Mouse (Mus musculus) lung, postnatal 4 days (tissue): ENCODE measurements around the gene Hist1h2be.
"Not testable (repeated sequence)": the region's sequence is repeated elsewhere in the genome, so short reads cannot be mapped to it uniquely, and the experiment has no call there.

Experiments used
- DNase-seq, 2 experiments: peaks; one replicate each; pipeline ENCODE4 v3.0.0; 2021

Gene Hist1h2be

DNA sequence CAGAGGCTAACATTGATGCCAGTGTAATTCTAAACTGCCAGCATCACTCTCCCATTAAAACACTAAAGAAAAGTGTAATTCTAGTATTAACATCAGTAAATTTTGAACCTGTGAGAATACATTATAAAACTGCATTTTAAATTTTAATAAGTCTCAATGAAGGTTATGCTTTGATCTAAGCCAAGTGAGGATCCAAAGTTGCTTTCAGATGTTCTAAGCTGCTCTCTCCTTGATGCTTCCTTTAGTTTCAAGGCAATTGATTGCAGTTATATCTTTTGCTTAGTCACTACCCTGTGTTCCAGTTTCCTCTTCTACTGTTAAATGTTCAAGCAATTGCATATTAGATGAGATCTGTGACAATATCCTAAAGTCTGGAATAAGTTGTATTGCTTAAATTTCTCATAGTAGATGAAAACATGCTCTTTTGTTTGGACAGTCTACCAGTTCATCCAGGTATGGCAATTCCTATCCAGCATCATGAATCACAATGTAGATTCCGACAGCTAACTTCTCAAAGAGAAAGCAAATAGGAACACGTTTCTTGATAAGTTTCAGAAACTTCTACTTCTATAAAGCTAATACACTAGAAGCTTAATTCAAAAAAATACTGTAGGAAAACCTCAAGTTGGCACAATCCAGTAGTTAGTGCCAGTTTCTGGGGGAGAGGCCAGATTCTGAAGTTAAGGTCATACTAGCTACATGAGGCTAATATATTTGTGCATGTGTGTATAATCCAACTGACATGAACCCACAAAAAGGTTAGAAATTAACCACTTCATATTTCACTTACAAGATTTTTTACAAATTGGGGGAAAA is 48.5 kb downstream of the Hist1h2be start:
- DNase-seq: no peak

DNA sequence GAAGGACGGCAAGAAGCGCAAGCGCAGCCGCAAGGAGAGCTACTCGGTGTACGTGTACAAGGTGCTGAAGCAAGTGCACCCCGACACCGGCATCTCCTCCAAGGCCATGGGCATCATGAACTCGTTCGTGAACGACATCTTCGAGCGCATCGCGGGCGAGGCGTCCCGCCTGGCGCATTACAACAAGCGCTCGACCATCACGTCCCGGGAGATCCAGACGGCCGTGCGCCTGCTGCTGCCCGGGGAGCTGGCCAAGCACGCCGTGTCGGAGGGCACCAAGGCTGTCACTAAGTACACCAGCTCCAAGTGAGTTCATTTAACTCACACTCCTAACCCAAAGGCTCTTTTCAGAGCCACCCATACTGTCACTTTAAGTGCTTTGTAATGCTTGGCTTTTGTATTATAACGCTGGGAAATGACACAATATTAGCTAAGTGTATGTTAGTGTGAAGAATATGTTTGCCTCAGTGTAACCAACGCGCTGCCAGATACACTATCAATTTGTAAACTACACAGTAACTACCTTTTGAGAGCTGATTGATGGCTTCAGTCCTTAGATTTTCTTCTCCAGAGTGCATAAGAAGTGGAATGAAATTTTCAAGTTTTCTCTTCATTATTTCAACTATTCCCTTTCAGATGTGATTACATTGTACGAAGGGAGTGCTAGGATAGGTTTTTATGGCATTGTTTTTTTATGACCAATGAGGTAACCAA is 49.3 kb downstream of the Hist1h2be start:
- peak in 1 of 2 experiments; percentile 7 for DNase-seq

DNA sequence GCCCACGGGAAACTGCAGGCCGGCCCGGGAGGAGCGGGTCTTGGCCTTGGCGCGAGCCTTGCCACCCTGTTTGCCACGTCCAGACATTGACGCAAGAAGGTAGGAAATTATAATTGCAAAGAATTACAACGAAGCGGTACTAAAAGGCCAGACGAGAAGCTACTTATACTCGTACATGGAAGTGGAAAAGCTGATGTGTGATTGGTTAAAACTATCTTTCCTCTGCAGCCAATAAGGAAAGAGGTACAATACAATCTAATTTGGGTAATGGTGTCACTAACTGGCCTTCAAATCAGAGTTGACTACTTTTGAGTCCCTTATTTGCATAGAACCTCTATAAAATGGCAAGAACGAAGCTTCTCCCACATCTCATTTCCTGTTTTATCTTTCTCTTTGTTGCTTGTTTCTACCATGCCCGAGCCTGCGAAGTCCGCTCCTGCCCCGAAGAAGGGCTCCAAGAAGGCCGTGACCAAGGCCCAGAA is 49.9 kb downstream of the Hist1h2be start, which contains the start of the genes Hist1h2ae and Hist1h2bg:
Hist1h2ae (minus strand) TSS at position 199 of the 482 bp plus-strand sequence.
Hist1h2bg (plus strand) TSS at position 375 of the 482 bp plus-strand sequence.
- DNase-seq: peak; percentile 73 to 77

DNA sequence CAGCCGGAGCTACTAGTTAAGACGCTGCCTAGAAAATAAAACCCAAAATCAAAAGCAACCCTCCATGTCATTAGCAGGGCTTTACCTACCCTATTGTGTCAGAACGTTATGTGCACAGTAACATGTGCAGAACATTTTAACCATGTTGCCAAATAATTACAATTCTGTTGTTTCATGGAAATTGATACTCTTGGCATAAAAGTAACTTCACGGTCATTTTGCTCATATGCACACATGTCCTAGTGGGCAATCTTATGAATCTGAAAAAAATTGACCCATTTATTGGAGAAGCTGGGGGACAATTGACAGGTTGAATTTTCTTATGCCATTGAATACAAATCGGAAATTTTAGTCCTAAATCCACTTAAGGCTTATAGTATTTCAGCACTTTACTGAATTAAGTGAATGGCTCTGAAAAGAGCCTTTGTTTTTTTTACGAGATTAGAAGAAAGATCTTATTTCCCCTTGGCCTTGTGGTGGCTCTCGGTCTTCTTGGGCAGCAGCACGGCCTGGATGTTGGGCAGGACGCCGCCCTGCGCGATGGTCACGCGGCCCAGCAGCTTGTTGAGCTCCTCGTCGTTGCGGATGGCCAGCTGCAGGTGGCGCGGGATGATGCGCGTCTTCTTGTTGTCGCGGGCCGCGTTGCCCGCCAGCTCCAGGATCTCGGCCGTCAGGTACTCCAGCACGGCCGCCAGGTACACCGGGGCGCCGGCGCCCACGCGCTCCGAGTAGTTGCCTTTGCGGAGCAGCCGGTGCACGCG is 50.5 kb downstream of the Hist1h2be start:
- not testable (repeated sequence) for DNase-seq

DNA sequence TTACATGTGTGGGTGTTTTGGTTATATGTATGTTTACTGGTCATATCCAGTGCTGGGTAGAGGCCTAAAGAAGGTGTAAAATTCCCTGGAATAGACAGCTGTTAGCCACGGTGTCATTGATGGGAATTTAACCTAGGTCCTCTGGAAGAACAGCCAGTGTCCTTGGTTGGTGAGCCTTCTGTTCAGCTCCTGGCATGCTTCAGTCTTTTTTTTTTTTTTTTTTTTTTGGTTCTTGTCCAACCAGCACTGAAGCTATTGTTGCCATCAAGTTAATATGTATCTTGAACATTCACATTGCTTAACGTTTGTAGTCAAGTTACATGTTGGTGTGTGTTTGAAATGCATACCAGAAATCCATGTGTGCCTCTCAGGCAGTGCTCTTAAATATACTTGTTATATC is 56.4 kb downstream of the Hist1h2be start:
- no peak for DNase-seq

DNA sequence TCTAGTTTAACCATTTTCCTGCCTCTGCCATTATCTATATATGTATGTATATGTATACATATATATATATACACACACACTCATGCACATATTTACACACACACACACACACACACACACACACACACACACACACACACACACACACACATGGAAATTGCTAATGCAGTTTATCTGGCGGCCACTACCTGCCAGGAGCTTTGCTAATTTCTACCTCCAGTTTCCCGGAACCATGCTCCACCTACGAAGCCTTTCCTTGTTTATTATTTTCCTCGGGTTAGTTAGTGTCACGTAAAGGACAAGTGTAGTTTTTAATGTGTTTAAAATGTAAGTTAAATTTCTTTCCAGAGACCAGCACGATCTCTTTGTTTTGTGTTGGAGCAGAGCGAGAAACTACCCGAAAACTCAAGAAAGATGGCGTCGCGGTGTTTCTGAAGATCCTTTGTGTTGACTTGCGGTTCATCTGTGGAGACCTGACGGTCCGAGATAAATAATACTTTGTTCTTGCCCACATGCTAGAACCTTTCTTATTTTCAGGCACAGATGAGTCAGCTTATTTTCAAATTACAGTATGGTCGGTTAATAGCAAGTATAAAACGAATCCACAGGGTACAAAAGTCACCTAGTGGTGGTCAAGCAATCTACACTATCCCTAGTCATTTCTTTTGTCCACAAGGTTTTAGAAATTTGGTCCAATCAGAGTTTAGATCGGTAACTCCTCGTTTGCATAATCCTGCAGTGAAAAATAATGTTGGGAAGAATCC is 58.0 kb downstream of the Hist1h2be start:
- DNase-seq: peak in 1 of 2 experiments; percentile 52

DNA sequence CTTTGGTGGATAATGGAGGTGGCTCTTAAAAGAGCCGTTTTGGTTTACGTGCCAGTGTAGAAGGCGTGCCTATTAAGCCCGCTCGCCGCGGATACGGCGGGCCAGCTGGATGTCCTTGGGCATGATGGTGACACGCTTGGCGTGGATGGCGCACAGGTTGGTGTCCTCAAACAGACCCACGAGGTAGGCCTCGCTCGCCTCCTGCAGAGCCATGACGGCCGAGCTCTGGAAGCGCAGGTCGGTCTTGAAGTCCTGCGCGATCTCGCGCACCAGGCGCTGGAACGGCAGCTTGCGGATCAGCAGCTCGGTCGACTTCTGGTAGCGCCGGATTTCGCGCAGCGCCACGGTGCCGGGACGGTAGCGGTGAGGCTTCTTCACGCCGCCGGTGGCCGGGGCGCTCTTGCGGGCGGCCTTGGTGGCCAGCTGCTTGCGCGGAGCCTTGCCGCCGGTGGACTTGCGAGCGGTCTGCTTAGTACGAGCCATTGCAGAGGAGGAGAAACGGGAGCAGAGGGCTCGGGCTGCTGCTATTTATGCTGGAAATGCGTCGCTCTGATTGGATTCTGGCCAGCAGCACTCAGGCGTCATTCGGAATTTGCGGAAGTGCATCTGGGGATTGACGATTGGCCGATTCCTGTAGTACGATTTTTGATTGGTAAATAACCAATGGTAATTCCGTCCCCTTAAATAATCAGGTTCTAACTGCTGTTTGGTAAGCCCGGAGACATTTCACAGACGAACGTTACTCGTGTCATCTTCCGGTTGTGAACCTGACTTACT is 58.9 kb downstream of the Hist1h2be start, which contains the start of gene Hist1h3e:
Hist1h3e (minus strand) TSS at position 487 of the 777 bp plus-strand sequence.
- peak; percentile 95 to 96 for DNase-seq

DNA sequence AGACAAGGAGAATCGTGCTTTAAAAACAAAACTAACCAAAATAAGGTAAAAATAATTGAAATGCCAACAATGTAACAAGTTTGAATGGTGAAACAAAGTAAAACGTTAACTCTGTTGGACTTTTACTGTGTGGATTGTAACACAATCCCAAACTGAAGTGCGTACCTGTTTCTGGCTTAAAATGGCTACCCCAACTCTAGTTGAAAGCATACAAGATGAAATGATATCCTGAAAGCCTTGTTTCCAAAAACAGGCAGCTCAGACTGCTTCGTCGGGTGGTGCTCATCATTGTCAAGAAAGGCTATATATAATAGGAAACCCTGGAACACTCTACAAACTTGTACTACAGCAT is 59.4 kb downstream of the Hist1h2be start:
- DNase-seq: not testable (repeated sequence)

DNA sequence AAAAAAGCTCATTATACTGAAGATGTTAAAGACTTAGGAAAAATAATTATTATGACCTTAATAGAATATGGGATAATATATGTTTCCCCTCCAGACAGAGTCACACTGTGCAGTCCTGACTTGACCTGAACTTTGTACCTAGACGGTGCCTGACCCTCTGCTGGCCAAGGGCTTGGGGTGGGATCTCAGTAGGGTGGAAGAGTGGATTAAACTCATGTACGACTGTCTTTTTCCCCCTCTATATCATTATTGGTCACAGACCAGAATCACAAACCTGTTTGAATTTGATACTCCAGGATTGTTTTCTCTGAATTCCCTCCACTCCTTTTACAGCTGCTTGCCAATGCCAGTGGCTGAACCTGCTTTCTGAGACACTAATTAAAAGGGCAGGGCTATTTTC is 60.2 kb downstream of the Hist1h2be start:
- not testable (repeated sequence) for DNase-seq

DNA sequence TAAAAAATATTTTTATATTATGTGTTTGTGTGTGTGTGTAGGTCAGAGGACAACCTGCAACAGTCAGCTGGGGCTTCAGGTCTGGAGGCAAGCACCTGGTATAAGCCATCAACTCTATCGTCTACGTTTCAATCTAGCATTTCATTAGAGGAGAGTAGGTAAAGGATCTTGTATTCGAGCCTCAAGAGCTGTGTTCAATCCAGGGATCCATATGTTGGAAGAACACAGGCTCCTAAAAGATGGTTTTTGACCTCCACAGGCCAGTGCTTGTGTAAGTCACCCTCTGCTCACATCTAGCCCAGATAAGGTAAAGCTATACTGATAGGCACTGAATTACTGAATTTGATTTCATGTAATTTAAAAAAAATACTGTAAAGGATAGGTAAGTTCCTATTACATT is 64.0 kb downstream of the Hist1h2be start:
- no peak for DNase-seq

DNA sequence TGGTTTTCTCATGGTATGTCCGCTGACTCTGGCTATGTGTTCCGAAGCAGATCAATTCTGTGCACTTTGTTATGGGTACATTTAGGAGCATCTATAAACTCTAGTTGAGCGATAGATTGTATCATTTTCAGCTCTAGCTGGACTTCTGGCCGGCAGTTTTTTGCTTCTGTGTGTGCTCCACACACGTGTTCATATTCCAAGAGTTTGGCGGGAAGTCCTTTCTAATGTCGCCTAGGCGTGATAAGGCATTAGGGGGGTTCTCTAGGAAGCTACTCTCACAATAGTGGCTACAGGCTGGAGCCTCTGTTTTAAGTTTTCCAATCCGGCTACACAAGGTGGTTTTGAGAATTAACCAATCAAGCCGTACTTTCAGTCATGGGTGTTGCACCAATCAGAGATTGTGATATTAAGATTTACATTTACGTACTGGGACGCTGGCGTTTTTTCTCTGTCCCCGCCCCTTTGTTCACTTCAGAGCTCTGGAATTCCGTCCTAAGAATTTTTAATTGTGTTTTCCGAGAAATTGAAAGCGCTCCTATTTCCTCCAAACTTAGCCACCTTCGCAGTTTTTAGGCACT is 65.0 kb downstream of the Hist1h2be start:
- DNase-seq: peak; percentile 45 to 78

DNA sequence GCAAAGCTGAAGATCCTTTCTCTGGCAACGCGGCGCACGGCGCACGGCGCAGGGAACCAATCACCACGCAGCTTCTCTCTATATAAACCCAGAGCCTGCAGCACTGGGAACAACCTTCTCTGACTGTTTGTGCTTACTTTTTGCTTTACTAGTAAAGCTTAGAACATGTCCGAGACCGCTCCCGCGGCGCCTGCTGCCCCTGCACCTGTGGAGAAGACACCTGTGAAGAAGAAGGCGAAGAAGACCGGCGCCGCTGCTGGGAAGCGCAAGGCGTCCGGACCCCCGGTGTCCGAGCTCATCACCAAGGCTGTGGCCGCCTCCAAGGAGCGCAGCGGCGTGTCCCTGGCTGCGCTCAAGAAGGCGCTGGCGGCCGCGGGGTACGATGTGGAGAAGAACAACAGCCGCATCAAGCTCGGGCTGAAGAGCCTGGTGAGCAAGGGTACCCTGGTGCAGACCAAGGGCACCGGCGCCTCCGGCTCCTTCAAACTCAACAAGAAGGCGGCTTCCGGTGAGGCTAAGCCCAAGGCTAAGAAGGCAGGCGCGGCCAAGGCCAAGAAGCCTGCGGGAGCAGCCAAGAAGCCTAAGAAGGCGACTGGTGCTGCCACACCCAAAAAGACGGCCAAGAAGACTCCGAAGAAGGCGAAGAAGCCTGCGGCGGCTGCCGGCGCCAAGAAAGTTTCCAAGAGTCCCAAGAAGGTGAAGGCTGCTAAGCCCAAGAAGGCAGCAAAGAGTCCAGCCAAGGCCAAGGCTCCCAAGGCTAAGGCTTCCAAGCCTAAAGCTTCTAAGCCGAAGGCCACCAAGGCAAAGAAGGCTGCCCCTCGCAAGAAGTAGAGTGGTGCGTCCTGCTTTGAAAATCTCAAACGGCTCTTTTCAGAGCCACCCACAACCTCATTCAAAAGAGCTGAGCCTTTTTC is 65.7 kb downstream of the Hist1h2be start:
- DNase-seq: peak; percentile 82 to 83

DNA sequence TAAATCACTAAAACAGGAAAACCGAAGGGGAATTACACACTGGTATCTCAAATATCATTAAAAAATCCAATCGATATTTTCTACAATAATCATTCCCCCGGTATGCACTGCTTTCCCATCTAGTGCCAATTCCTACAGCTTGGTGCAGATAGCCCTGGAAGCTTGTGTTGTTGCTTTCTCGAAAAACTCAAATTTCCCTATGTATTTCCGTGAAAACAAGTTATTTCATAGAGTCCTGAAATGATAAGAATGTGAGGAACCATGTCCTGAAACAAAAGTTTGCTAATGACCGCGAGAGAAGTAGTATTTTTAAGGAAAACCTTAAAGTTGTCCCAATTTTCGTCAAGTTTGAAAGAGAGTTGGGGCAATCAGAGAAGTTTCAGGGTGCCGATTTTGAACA is 66.5 kb downstream of the Hist1h2be start:
- DNase-seq: no peak

DNA sequence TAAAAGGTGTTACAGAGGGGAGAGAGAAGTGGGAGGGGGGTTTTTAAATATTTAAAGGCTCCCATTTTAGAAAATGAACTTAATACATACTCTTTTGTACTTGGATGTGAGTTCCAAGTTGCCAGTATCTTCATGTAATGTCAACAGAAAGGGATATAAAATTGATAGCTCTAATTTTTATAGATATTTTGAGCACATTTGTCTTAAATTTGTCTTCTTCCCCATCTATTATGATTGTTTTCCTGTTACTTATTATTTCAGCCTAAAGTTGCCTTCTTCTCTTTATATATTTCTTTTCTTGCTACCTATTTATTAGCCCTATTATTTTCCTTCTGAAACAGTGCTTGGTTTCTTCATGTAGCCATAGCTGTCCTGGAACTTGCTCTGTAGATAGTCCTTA is 68.0 kb downstream of the Hist1h2be start, which contains the start of gene Hist1h1d:
Hist1h1d (plus strand) TSS at position 301 of the 400 bp plus-strand sequence.
- no peak for DNase-seq

DNA sequence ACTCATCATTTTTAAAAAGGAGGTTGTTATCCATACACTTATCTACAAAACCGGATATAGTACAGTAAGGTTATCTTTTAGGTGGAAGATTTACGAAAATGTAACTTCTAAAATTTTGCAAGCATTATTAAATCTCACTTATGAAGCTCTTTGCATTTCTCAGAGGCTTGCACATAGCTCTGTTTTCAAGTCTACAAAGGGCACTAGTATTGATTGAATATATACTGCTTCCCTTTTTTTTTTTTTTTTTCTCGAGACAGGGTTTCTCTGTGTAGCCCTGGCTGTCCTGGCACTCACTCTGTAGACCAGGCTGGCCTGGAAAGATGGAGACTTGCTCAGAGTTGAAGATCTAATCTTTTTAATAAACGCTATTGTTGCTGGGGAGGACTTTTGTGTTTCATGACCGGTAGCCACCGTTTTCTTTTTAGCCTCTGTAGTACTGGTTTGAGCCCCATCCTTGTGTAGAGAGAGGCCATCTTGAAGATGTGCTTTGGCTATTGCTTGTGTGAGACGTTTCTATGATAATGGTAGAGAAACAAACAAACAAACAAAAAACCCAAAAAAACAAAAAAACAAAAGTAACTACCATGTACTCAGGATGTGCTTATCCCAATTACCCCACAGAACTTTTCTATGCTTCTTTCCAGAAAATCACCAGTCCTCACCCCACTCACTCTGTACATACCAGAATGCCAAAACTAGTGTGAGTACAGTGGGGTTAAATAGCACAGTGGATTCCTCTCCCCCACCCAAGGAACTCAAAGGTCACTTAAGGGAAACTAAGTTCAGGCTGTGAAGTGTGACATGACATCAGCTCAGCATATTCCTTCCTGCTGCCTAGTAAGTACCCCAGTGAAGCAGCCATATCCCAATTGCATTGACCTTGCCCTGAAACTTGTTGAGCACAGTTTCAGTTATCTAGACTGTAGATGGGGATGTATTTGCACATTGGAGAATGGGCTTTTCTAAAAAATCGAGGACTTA is 68.7 kb downstream of the Hist1h2be start:
- no peak for DNase-seq

DNA sequence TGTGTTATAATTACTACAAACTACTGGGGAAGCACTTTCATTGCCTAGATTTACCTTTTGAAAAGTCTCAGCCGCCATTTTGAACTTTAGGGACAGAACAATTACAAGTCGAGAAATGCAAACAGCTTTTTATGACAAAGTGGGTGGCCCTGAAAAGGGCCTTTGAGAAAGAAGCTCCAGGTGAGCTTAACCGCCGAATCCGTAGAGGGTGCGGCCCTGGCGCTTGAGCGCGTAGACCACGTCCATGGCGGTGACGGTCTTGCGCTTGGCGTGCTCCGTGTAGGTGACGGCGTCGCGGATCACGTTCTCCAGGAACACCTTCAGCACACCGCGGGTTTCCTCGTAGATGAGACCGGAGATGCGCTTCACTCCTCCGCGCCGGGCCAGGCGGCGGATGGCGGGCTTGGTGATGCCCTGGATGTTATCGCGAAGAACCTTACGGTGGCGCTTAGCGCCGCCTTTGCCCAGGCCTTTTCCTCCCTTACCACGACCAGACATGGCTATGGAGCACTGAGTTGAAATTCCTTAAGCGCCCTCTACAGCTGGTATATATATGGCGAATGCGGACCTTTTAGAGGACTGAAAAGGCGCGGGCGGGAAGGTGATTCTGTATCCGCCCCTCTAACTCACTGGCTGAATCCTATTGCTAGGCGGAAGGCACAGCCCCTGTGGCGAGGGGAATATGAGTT is 69.6 kb downstream of the Hist1h2be start, which contains the start of gene Hist1h4f:
Hist1h4f (minus strand) TSS at position 503 of the 689 bp plus-strand sequence.
- DNase-seq: peak; percentile 92 to 93

DNA sequence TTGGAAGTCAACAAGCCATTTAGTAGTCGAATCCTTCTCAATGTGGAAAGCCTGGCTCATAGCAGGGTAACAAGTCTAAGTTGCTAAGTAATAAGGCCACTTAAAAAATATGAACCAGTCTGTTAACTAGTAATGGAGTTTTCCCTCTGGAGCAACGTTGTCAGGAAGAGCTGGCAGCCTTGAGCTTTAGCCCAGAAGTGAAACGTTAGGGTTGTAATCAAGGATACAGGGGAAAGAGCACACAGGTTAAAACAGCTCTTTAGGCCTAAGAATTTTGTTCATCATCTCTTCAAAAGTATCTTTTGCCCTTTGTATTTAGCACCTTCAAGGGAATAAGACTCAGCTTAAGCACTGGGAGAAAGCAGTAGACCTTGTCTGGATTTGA is 70.2 kb downstream of the Hist1h2be start:
- DNase-seq: no peak

DNA sequence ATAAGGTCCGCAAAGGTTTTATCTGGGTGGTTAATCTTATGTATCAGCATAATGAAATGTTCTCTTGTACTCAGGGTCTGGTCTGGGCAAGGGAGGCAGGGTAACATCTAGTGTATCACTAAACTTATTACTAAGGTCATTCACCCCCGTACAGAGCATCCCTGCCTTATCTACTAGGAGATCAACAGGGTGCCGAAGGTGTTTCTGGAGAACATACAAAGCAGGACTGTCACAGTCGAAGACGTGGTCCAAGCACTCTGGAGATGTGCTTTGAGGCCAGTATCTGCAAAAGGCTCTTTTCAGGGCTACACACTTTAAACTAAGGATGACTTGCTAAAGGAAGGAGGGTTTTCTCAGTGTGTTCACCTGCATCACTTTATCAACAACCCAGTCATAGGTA is 74.2 kb downstream of the Hist1h2be start:
- DNase-seq: no peak
